In the genomic region with DNA sequence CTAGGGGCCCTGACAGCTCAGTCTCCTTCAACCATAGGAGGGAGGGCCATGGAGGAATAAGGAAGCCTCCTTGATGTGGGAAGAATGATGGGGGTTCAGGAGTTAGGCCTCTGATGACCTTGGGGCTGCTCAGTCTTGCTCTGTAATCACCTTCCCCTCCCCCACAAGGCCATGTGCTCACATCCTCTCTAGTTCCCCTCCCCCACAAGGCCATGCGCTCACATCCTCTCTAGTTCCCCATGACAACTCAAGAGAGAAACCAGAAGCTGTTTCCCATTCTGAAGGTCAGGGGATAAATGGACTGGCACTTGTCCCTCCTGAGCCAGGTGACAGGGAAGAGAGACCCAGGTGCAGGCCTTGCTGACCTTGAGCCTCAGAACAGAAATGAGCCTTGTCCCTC, we compare ENCODE assay signal across 12 mouse cellular contexts.
A peak's percentile ranks its signal among the peaks of the same experiment; 100 is the strongest.
DNase-seq lines count a peak whose midpoint lies in the region; ATAC-seq lines count a peak whose summit lies in the region.
"Had no signal": no experiment of that assay in that cellular context is flagged by ENCODE, and none has a peak within 500 bp of the region (broad histone marks: within the 10 kb centered on the region; RNA-seq: fewer than 3 reads in every experiment).

No protein-coding gene starts in this region.

- ATAC-seq in forebrain, embryonic 16.5 days, result no peak

- H3K36me3 ChIP-seq in forebrain, embryonic 16.5 days (ENCODE audit: control insufficient read depth, insufficient read depth), result no peaks in the 10 kb centered on the region
- H3K36me3 ChIP-seq: liver, embryonic 13.5 days had no signal

- no peaks in the 10 kb centered on the region for H3K27me3 ChIP-seq in forebrain, embryonic 16.5 days (replicated peaks; ENCODE audit: control insufficient read depth, insufficient read depth, low read length)
- H3K27me3 ChIP-seq: liver, embryonic 13.5 days had no signal

- no peaks in the 10 kb centered on the region for H3K9me3 ChIP-seq in forebrain, embryonic 16.5 days (ENCODE audit: control insufficient read depth, low read length)
- H3K9me3 ChIP-seq: liver, embryonic 13.5 days had no signal

- peak; percentile 43 for DNase-seq in layer of hippocampus, adult 11-12 months (ENCODE audit: low spot score)
- no peak for DNase-seq in layer of hippocampus, postnatal 25 days (ENCODE audit: extremely low spot score in 1 of 2, low spot score in 1 of 2)
- DNase-seq in CD4-positive, CD25-positive, alpha-beta regulatory T cell, adult 2 months (ENCODE audit: low read depth, low spot score), result peak; percentile 66
- DNase-seq in T-cell, adult 2 months (ENCODE audit: low spot score), result peak; percentile 49
- peak; percentile 34 to 68 for DNase-seq in spleen, postnatal 4 days (ENCODE audit: low spot score in 2 of 2)
- no peak for DNase-seq in urinary bladder, postnatal 10 days (ENCODE audit: low spot score)
- DNase-seq: gastrocnemius, postnatal 25 days; liver, embryonic 13.5 days; right cerebral cortex, postnatal 14 days had no signal

- no peak overlapping the region for H3K4me2 ChIP-seq in forebrain, embryonic 16.5 days (ENCODE audit: low read length)
- H3K4me2 ChIP-seq: liver, embryonic 13.5 days had no signal

- no peak overlapping the region for H3K9ac ChIP-seq in forebrain, embryonic 16.5 days (replicated peaks; ENCODE audit: low read depth, low read length)
- H3K9ac ChIP-seq: liver, embryonic 13.5 days had no signal

- no peak overlapping the region for H3K27ac ChIP-seq in forebrain, embryonic 16.5 days (ENCODE audit: low read length)
- H3K27ac ChIP-seq: layer of hippocampus, adult 2 months; liver, embryonic 13.5 days had no signal

- 100% methylated on average over 1 of the region's 1 CpGs for WGBS in forebrain, embryonic 16.5 days

- H3K4me3 ChIP-seq in forebrain, embryonic 16.5 days (replicated peaks; ENCODE audit: low read length), result no peak overlapping the region
- H3K4me3 ChIP-seq: erythroblast, embryonic 14.5 days; layer of hippocampus, adult 2 months; liver, embryonic 13.5 days had no signal

- H3K4me1 ChIP-seq in forebrain, embryonic 16.5 days (replicated peaks; ENCODE audit: control insufficient read depth, insufficient read depth, low read length), result no peaks in the 10 kb centered on the region

Comparison
In these comparisons a context has a peak if more than half of its experiments do, and no peak if none do; other contexts are left out.
1. DNase-seq: peak in layer of hippocampus, adult 11-12 months (single experiment), CD4-positive, CD25-positive, alpha-beta regulatory T cell, adult 2 months (single experiment), T-cell, adult 2 months (single experiment) and spleen, postnatal 4 days (2 of 2); none in layer of hippocampus, postnatal 25 days (0 of 2) and urinary bladder, postnatal 10 days (single experiment).